Mouse (Mus musculus): Measurements from ENCODE around the gene Spock1. TPM values are rescaled to one million over a fixed set of nuclear protein-coding genes. Genes with fewer than 3 reads are reported as not detected.

Spock1 gene
- polyA plus RNA-seq, 1 experiment = not detected

DNA sequence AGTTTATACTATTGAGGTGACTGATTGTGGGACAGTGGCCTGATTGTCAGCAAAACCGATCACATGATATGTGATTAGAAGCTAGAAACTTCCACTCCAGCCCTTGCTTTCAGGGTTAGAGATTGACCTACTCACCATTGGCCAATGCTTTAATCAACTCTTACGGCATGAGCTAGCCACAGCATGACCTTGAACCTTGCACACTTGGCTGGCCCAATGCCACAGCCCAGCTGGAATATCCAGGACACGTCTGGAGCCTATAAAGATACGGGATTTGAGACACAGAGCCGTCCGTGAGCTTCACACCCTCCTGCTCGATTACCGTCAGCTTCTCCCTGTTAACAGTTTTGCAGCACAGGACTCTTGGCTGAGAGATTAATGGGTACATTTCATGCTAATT lies 251.5 kb downstream of the Spock1 start:
- TF ChIP-seq FLI1 (IDR thresholded peaks at IDR 0.05; ENCODE audit: low read length) = no peak
- TF ChIP-seq GATA1 (IDR thresholded peaks at IDR 0.05; ENCODE audit: borderline replicate concordance, low read length) = no peak
- Histone ChIP-seq H3K9me3 (peaks cover 57% of the 10 kb centered on the region), H3K4me3 (replicated peaks) (no peak overlapping the region), H3K4me1 (no peaks in the 10 kb centered on the region), H3K27me3 (replicated peaks) (no peaks in the 10 kb centered on the region), H3K36me3 (replicated peaks; ENCODE audit: low read length) (no peaks in the 10 kb centered on the region)

DNA sequence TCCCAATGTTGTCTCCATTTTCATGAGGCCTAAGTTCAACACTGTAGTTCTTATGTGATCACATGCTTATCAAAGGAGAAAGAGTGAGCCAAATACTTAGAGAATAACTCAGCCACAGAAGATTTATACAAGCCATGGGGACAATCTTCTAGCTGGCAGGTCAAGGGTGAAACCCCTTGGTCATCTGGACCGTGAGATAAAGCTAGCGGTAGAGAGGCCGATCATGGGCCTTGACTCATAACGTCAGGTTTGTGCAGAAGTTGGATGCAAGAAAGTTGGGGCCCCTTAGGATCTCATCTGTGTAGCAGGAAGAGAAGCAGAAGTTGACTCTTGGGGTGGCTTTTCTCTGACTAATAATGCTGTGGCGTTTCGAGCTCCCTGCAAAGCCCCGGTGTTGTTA lies 253.8 kb downstream of the Spock1 start:
- no peak for TF ChIP-seq FLI1 (IDR thresholded peaks at IDR 0.05; ENCODE audit: low read length)
- no peak for TF ChIP-seq GATA1 (IDR thresholded peaks at IDR 0.05; ENCODE audit: borderline replicate concordance, low read length)
- H3K27me3 ChIP-seq (replicated peaks) = no peaks in the 10 kb centered on the region
- peaks cover 56% of the 10 kb centered on the region for H3K9me3 ChIP-seq
- H3K4me1 ChIP-seq = no peaks in the 10 kb centered on the region
- H3K36me3 ChIP-seq (replicated peaks; ENCODE audit: low read length) = no peaks in the 10 kb centered on the region
- H3K4me3 ChIP-seq (replicated peaks) = no peak overlapping the region

DNA sequence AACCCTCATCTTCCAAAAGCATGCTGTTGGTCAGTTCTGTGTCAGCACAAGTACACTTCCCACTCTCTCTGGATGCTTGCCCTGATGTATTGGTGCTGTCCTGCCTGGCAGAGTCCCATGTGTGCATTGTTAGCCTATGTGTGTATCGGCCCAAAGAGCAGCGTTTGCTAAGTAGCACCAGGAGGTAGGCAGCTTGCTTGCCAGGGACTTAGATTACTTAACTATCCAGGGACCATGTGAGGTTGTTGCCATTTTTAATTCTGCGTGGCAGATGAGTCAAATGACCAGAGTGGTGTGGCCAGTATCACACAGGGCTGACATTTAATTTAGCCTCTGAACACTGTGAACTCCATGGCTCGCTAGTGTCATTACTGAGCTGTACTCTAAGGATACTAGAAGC lies 256.9 kb downstream of the Spock1 start:
- Histone ChIP-seq H3K4me3 (replicated peaks) (peak overlapping the region; percentile 35), H3K27me3 (replicated peaks) (no peaks in the 10 kb centered on the region), H3K4me1 (no peaks in the 10 kb centered on the region), H3K36me3 (replicated peaks; ENCODE audit: low read length) (no peaks in the 10 kb centered on the region), H3K9me3 (peaks cover 62% of the 10 kb centered on the region)
- TF ChIP-seq FLI1 (IDR thresholded peaks at IDR 0.05; ENCODE audit: low read length) = no peak
- no peak for TF ChIP-seq GATA1 (IDR thresholded peaks at IDR 0.05; ENCODE audit: borderline replicate concordance, low read length)

DNA sequence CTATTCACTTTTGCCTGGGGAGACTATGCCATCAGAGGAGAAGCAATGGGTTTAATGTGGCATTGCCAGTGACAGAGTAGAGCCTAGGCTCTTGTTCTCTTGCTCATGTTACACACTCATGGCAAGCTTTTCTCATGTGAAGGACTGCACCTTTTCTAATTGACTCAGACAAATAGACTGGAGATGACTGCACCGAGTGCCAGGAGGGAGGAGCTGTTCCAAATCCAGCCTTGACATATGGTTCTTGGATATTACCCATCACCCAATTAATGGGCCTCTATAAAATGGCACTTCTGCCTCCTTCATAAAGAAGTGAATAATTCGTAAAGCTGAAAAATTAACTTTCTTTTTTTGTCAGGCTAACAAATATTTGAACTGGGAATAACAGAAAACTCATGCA lies 259.3 kb downstream of the Spock1 start:
- Histone ChIP-seq H3K36me3 (replicated peaks; ENCODE audit: low read length) (no peaks in the 10 kb centered on the region), H3K4me1 (no peaks in the 10 kb centered on the region), H3K9me3 (peaks cover 67% of the 10 kb centered on the region), H3K27me3 (replicated peaks) (no peaks in the 10 kb centered on the region), H3K4me3 (replicated peaks) (no peak overlapping the region)
- no peak for TF ChIP-seq FLI1 (IDR thresholded peaks at IDR 0.05; ENCODE audit: low read length)
- TF ChIP-seq GATA1 (IDR thresholded peaks at IDR 0.05; ENCODE audit: borderline replicate concordance, low read length) = no peak

DNA sequence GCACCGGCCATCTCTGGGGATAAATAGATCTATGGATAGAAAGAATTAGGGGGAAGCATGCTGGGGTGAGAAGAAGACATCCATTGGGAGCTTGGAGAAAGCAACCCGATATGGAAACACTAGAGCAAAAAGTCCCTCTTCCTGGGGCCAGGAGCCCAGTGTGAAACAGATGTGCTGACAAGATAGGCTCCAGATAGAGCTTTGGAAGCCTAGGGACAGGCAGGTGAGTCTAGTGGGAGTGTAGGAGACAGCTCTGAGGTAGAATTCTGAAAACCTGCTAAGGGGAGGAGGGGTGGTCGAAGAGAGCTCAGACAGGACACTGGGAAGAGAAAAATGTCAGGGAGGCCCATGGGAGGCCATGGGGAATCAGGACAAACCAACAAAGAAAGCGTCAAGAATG lies 260.7 kb downstream of the Spock1 start:
- Histone ChIP-seq H3K27me3 (replicated peaks) (no peaks in the 10 kb centered on the region), H3K9me3 (peaks cover 68% of the 10 kb centered on the region), H3K36me3 (replicated peaks; ENCODE audit: low read length) (no peaks in the 10 kb centered on the region), H3K4me1 (no peaks in the 10 kb centered on the region), H3K4me3 (replicated peaks) (no peak overlapping the region)
- TF ChIP-seq GATA1 (IDR thresholded peaks at IDR 0.05; ENCODE audit: borderline replicate concordance, low read length) (no peak), FLI1 (IDR thresholded peaks at IDR 0.05; ENCODE audit: low read length) (no peak)

DNA sequence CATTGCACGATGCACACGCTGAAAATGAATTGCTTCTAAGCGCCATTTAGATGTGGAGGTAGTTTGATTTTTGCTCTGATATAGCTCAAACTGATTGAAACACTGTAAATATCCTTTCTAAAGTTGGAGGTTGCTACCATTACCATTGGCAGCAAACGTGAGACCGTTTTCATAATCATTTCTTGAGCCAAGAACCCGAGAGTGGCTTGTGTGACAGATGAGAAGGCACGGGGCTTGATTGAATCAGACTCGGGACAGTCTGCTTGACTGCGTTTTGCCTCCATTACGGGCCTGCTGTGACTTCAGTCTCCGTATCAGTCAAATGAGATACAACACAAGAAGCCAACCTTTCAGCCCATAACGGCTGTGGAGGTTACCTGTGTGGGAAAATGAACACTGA lies 265.1 kb downstream of the Spock1 start:
- H3K36me3 ChIP-seq (replicated peaks; ENCODE audit: low read length) = no peaks in the 10 kb centered on the region
- no peaks in the 10 kb centered on the region for H3K27me3 ChIP-seq (replicated peaks)
- no peaks in the 10 kb centered on the region for H3K4me1 ChIP-seq
- no peak for TF ChIP-seq FLI1 (IDR thresholded peaks at IDR 0.05; ENCODE audit: low read length)
- no peak for TF ChIP-seq GATA1 (IDR thresholded peaks at IDR 0.05; ENCODE audit: borderline replicate concordance, low read length)
- peaks cover 70% of the 10 kb centered on the region for H3K9me3 ChIP-seq
- H3K4me3 ChIP-seq (replicated peaks) = no peak overlapping the region

DNA sequence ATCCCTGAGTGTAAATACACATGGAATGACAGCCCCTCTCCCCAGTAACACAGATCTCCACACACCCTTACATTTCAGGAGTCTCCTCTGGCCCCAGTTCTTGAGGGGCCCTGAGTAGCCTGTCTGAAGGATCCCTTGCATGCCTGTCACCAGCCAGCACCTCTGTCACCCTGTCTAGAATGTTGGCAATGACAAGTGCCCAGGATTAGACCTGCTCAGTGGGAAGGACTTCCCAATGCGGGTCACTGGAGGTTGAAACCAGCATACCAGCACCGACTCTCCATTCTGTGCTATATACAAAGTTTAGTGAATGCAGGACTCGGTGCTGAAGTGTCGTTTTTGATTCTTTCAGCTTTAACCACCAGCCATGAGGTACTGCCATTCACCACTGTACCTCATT lies 266.5 kb downstream of the Spock1 start:
- Histone ChIP-seq H3K4me1 (no peaks in the 10 kb centered on the region), H3K9me3 (peaks cover 72% of the 10 kb centered on the region), H3K4me3 (replicated peaks) (no peak overlapping the region), H3K27me3 (replicated peaks) (no peaks in the 10 kb centered on the region), H3K36me3 (replicated peaks; ENCODE audit: low read length) (no peaks in the 10 kb centered on the region)
- TF ChIP-seq GATA1 (IDR thresholded peaks at IDR 0.05; ENCODE audit: borderline replicate concordance, low read length) (no peak), FLI1 (IDR thresholded peaks at IDR 0.05; ENCODE audit: low read length) (no peak)

DNA sequence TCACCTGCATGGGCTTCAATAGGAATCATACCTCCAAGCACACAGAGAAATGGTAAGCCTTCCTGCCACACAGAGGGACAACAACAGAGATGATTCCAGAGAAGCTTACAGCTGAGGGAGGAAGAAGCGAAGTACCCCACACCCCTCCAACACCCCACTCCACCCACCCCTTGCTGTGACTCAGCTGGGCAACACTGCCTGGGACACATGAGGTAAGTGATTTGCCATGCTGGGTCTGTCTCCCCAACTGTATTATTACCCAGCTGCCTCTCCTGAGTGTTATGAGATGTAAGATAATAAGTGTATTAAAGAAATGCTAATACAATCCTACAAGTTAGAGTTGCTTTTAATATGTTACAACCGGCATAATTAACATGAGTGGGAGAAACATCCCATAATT lies 267.2 kb downstream of the Spock1 start:
- H3K4me1 ChIP-seq = no peaks in the 10 kb centered on the region
- no peaks in the 10 kb centered on the region for H3K36me3 ChIP-seq (replicated peaks; ENCODE audit: low read length)
- no peaks in the 10 kb centered on the region for H3K27me3 ChIP-seq (replicated peaks)
- H3K4me3 ChIP-seq (replicated peaks) = no peak overlapping the region
- TF ChIP-seq FLI1 (IDR thresholded peaks at IDR 0.05; ENCODE audit: low read length) (no peak), GATA1 (IDR thresholded peaks at IDR 0.05; ENCODE audit: borderline replicate concordance, low read length) (no peak)
- peaks cover 71% of the 10 kb centered on the region for H3K9me3 ChIP-seq

DNA sequence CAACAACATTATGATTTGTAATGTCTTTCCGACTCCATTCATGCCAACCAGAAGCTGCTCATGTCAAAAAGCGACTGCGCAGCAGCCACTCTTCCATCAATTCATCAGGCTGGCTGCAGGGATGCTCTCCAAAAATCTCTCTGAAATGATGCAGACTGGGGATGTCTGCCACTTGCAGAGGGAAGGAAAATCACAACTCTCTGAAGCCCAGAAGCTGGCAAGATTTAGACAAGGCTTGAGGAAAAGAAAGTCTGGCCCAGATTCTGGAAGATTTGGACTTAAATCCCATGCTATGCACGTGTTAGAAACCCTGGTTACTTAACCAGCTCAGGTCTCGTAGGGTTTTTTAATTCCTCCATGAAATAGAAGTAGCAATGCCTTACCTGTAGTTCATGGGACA lies 269.3 kb downstream of the Spock1 start:
- H3K36me3 ChIP-seq (replicated peaks; ENCODE audit: low read length) = no peaks in the 10 kb centered on the region
- H3K27me3 ChIP-seq (replicated peaks) = no peaks in the 10 kb centered on the region
- TF ChIP-seq GATA1 (IDR thresholded peaks at IDR 0.05; ENCODE audit: borderline replicate concordance, low read length) (no peak), FLI1 (IDR thresholded peaks at IDR 0.05; ENCODE audit: low read length) (no peak)
- H3K4me1 ChIP-seq = no peaks in the 10 kb centered on the region
- H3K9me3 ChIP-seq = peaks cover 77% of the 10 kb centered on the region
- no peak overlapping the region for H3K4me3 ChIP-seq (replicated peaks)

DNA sequence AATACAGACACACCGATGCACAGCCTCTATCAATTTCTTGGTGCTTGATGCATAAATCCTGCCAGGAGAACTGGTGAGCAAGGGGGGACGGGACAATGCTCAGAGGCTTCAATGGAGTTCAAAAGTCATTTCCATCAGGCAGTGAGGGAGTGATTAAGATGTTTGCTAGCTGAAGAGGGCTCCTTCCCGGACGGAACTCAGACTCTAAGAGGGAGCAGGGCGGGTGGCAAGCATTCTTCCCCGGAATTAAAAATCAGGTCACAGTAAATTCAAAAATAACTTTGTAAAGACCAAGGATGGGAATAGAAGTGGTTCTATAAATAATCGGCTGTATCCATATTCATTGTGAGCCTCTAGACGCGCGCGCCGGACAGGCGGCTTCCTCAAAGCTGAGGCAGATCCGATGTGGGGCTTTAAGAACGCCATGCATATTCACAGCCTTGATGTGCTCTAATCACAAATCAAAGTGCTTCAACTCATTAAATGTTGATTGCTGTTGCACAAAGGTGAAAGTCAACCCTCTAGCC lies 270.5 kb downstream of the Spock1 start:
- peaks cover 82% of the 10 kb centered on the region for H3K9me3 ChIP-seq
- H3K27me3 ChIP-seq (replicated peaks) = no peaks in the 10 kb centered on the region
- H3K4me3 ChIP-seq (replicated peaks) = no peak overlapping the region
- no peaks in the 10 kb centered on the region for H3K4me1 ChIP-seq
- H3K36me3 ChIP-seq (replicated peaks; ENCODE audit: low read length) = no peaks in the 10 kb centered on the region
- TF ChIP-seq GATA1 (IDR thresholded peaks at IDR 0.05; ENCODE audit: borderline replicate concordance, low read length) = no peak

DNA sequence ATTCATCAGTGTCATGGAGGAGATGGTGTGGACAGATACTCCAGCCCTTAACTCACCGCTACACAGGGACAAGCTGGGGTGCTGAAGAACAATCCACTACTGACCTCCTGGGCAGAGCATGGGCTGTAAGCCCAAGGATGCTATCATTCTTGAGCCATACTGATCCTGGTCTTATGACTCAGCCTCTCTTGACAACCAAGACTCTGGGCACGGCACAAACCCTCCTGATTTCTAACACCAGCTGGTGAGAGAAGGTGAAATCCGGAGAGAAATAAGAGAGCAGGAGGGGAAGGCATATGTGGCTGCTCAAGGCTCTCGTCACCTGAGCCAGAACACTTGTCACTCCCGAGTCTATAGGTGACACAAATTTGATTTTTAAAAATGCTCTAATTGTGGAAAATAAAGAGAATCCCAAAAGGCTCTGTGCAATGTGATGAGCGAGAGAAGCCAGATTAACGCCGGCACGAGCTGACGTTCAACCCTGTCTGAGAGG lies 271.0 kb downstream of the Spock1 start:
- no peak for TF ChIP-seq FLI1 (IDR thresholded peaks at IDR 0.05; ENCODE audit: low read length)
- Histone ChIP-seq H3K36me3 (replicated peaks; ENCODE audit: low read length) (no peaks in the 10 kb centered on the region), H3K27me3 (replicated peaks) (no peaks in the 10 kb centered on the region), H3K4me1 (no peaks in the 10 kb centered on the region), H3K9me3 (peaks cover 80% of the 10 kb centered on the region), H3K4me3 (replicated peaks) (peak overlapping the region; percentile 14)

Measured in megakaryocyte, embryonic 14.5 days (primary cell).